ENCODE assay signal across 8 mouse cellular contexts in genomic region chr10:80102216-80102915, GRCm38 (mm10). TPM values are rescaled to one million over a fixed set of nuclear protein-coding genes. Genes with fewer than 3 reads are reported as not detected.
DNase-seq lines count a peak whose midpoint lies in the region; ATAC-seq and TF ChIP-seq lines count a peak whose summit lies in the region.

No protein-coding gene starts in this region.

- no peak for TF ChIP-seq CTCF in forebrain, postnatal 0 days (IDR thresholded peaks at IDR 0.05; ENCODE audit: low read depth)

- peak; percentile 47 for DNase-seq in MEL-GATA-1-ER (ENCODE audit: extremely low read depth, low read depth)
- DNase-seq in cerebellum, adult 18-20 months: peak; percentile 85 to 90
- peak; percentile 87 for DNase-seq in forebrain, postnatal 0 days
- DNase-seq in heart, postnatal 4 days: peak; percentile 92
- peak; percentile 80 to 88 for DNase-seq in layer of hippocampus, postnatal 10 days (ENCODE audit: low spot score in 2 of 2)
- DNase-seq in lung, postnatal 10 days: peak; percentile 93
- DNase-seq in ovary, postnatal 14 days (ENCODE audit: low spot score): peak; percentile 78
- DNase-seq in thymus, postnatal 10 days (ENCODE audit: low spot score in 2 of 2): peak; percentile 79 to 90

- peak; percentile 96 for ATAC-seq in forebrain, postnatal 0 days

- H3K4me2 ChIP-seq in forebrain, postnatal 0 days (ENCODE audit: low read depth): peak overlapping the region; percentile 98

- no peaks in the 10 kb centered on the region for H3K36me3 ChIP-seq in forebrain, postnatal 0 days (ENCODE audit: insufficient read depth)

- peak overlapping the region; percentile 91 for H3K4me3 ChIP-seq in forebrain, postnatal 0 days (ENCODE audit: low read depth, low read length)

- H3K9me3 ChIP-seq in forebrain, postnatal 0 days (ENCODE audit: low read length): no peaks in the 10 kb centered on the region

- peaks cover 8% of the 10 kb centered on the region for H3K4me1 ChIP-seq in forebrain, postnatal 0 days (ENCODE audit: insufficient read depth)

- H3K9ac ChIP-seq in forebrain, postnatal 0 days: peak overlapping the region; percentile 91

- H3K27ac ChIP-seq in forebrain, postnatal 0 days (ENCODE audit: low read depth, low read length): peak overlapping the region; percentile 77

- H3K27me3 ChIP-seq in forebrain, postnatal 0 days (ENCODE audit: insufficient read depth, low read length): no peaks in the 10 kb centered on the region

- WGBS in forebrain, postnatal 0 days: 3% methylated on average over 46 of the region's 59 CpGs

RNA-seq across cellular contexts. Expression of gene Sbno2, which starts 3.0 kb away (rescaled TPM):
- total RNA-seq in forebrain, postnatal 0 days (2014; rRNA removed): 19.2 and 24.2 TPM in 2 replicates
- polyA plus RNA-seq in forebrain, postnatal 0 days (2015; fragmentation: Nextera tagmentation; extraction: Ambion mirVana): 4.6 and 6.8 TPM in 2 replicates
- total RNA-seq in heart, postnatal 4 days (2021): 10 to 100 TPM; 19.0 to 19.4 TPM
- total RNA-seq in layer of hippocampus, postnatal 10 days (2021): 10 to 100 TPM; 19.7 to 23.9 TPM

RNA-seq across cellular contexts. Expression of gene Stk11, which starts 13.2 kb away (rescaled TPM):
- 77.2 and 77.8 TPM in 2 replicates for total RNA-seq in forebrain, postnatal 0 days (2014; rRNA removed)
- polyA plus RNA-seq in forebrain, postnatal 0 days (2015; fragmentation: Nextera tagmentation; extraction: Ambion mirVana): 13.6 and 14.8 TPM in 2 replicates
- total RNA-seq in heart, postnatal 4 days (2021): 10 to 100 TPM; 98.7 to 99.9 TPM
- total RNA-seq in layer of hippocampus, postnatal 10 days (2021): 10 to 100 TPM; 77.1 to 88.3 TPM

RNA-seq across cellular contexts. Expression of gene Atp5d, which starts 36.1 kb away (rescaled TPM):
- 154 and 193 TPM in 2 replicates for total RNA-seq in forebrain, postnatal 0 days (2014; rRNA removed)
- polyA plus RNA-seq in forebrain, postnatal 0 days (2015; fragmentation: Nextera tagmentation; extraction: Ambion mirVana): 633 and 650 TPM in 2 replicates
- 1,000 to 10,000 TPM in 1 of 2 experiments, 100 to 1,000 TPM in 1; 966 to 1,003 TPM for total RNA-seq in heart, postnatal 4 days (2021)
- 100 to 1,000 TPM; 385 to 392 TPM for total RNA-seq in layer of hippocampus, postnatal 10 days (2021)

RNA-seq across cellular contexts. Expression of gene Cbarp, which starts 38.3 kb away (rescaled TPM):
- total RNA-seq in forebrain, postnatal 0 days (2014; rRNA removed): 114 and 151 TPM in 2 replicates
- polyA plus RNA-seq in forebrain, postnatal 0 days (2015; fragmentation: Nextera tagmentation; extraction: Ambion mirVana): 57.5 and 68.2 TPM in 2 replicates
- total RNA-seq in heart, postnatal 4 days (2021): 1 to 10 TPM; 3.7 to 5.1 TPM
- 100 to 1,000 TPM; 360 to 374 TPM for total RNA-seq in layer of hippocampus, postnatal 10 days (2021)

RNA-seq across cellular contexts. Expression of gene Midn, which starts 45.7 kb away (rescaled TPM):
- 91.5 and 120 TPM in 2 replicates for total RNA-seq in forebrain, postnatal 0 days (2014; rRNA removed)
- 19.3 and 21.3 TPM in 2 replicates for polyA plus RNA-seq in forebrain, postnatal 0 days (2015; fragmentation: Nextera tagmentation; extraction: Ambion mirVana)
- total RNA-seq in heart, postnatal 4 days (2021): 100 to 1,000 TPM; 145 to 163 TPM
- 100 to 1,000 TPM; 112 to 128 TPM for total RNA-seq in layer of hippocampus, postnatal 10 days (2021)

Comparison
In these comparisons a context has a peak if more than half of its experiments do, and no peak if none do; other contexts are left out.
1. Peak in every context shown above with its lines: DNase-seq, ATAC-seq, H3K4me3 ChIP-seq and H3K27ac ChIP-seq.